Mouse (Mus musculus) bone marrow macrophage, adult 2 months (primary cell): ENCODE results near the gene Strip2. TPM values are rescaled to one million over a fixed set of nuclear protein-coding genes. Genes with fewer than 3 reads are reported as not detected.

Experiments
- H3K27ac ChIP-seq: 2 replicates; pipeline ENCODE4 v1.5.1; 2012; ENCODE audit warnings: low read depth, low read length; ENCODE audit not compliant: insufficient read depth
- H3K4me1 ChIP-seq: 2 replicates; pipeline ENCODE4 v1.6.1; 2012; ENCODE audit warnings: low read length; ENCODE audit not compliant: control insufficient read depth, insufficient read depth
- H3K4me3 ChIP-seq: 2 replicates; pipeline ENCODE4 v1.5.1; 2012; ENCODE audit warnings: mild to moderate bottlenecking, low read length, moderate library complexity; ENCODE audit not compliant: insufficient read depth
- CTCF ChIP-seq: IDR thresholded peaks from 2 replicates; pipeline ENCODE4 v1.5.1; 2012; ENCODE audit warnings: low read depth, mild to moderate bottlenecking, low read length, moderate library complexity
- POLR2A ChIP-seq: IDR thresholded peaks from 2 replicates; pipeline ENCODE4 v1.6.1; 2012; ENCODE audit warnings: mild to moderate bottlenecking, low read depth, low read length, borderline replicate concordance
- polyA plus RNA-seq: library from polyadenylated mRNA; stranded (reverse); fragments of >200 nt; gene quantifications from 2 replicates; pipeline ENCODE4 v1.2.4, GENCODE M21; 2012; ENCODE audit not compliant: missing spikeins, insufficient read depth, insufficient read length

The Strip2 gene
- 0.20 TPM in 1 of 2 replicates, not detected in the other for polyA plus RNA-seq

GRCm38 (mm10) chr6:29916530-29917382 is at the start of gene Strip2:
TSS of gene Strip2 (plus strand) at chr6:29917012.
- TF ChIP-seq POLR2A (0 out of 2 replicates have a peak, but pooled peaks have one; percentile 4), CTCF (no peak)
- peaks cover 5% of the 10 kb centered on the region for H3K4me1 ChIP-seq
- peak within 1 kb of the TSS; percentile 90 for H3K4me3 ChIP-seq
- no peak within 1 kb of the TSS for H3K27ac ChIP-seq

DNA sequence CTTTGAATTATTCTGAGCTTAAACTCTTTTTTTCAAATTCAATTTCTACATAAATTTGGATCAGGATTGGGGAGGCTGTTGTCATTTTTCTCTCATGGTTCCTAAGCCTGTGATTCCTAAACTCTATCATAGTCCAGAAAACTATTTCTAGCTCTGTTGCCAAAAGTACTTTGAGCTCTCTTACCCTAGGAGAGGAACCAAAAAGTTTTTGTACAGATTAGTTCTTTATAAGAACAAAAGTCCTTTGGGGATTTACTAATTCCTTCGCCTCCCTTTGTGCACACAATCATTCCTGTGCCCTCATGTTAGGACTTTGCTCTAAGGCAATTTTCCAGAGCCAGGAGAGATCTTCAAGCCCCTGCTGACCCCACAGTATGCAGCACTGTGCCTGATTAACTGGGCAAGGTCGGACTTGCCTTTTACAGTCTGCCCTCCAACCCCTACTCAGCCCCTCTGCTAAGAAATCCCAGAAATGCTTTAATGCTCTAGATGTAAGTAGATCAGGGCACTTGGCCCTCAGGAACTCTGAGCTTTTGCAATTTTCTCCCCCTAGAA is 48.4 kb upstream of the Strip2 start:
- no peak overlapping the region for H3K27ac ChIP-seq
- H3K4me3 ChIP-seq: no peak overlapping the region
- no peaks in the 10 kb centered on the region for H3K4me1 ChIP-seq
- no peak for TF ChIP-seq CTCF
- no peak for TF ChIP-seq POLR2A

GRCm38 (mm10) chr6:29873654-29874053 is 43.2 kb upstream of the Strip2 start:
- H3K27ac ChIP-seq: no peak overlapping the region
- no peak for TF ChIP-seq POLR2A
- H3K4me1 ChIP-seq: no peaks in the 10 kb centered on the region
- no peak overlapping the region for H3K4me3 ChIP-seq

DNA sequence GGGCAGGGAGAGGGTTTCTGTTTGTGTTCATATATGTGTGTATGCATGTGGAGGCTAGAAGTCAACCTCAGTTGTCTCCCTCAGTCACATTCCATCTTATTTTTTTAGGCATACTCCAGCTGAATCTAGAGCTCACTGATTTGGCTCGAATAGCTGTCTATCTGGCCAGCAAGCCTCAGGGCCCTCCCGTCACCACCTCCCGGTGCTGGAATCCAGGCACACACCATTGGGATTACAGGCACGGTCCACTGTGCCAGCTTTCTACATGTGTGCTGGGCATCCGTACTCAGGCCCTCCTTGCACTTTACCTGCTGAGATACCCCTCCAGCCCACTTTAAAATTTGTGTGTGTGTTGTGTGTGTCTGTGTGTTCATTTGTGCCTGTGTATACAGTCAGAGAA is 41.2 kb upstream of the Strip2 start:
- Histone ChIP-seq H3K4me3 (no peak overlapping the region), H3K27ac (no peak overlapping the region), H3K4me1 (peaks cover 2% of the 10 kb centered on the region; the same call in 1 of the 2 replicates)
- no peak for TF ChIP-seq POLR2A
- TF ChIP-seq CTCF: no peak

DNA sequence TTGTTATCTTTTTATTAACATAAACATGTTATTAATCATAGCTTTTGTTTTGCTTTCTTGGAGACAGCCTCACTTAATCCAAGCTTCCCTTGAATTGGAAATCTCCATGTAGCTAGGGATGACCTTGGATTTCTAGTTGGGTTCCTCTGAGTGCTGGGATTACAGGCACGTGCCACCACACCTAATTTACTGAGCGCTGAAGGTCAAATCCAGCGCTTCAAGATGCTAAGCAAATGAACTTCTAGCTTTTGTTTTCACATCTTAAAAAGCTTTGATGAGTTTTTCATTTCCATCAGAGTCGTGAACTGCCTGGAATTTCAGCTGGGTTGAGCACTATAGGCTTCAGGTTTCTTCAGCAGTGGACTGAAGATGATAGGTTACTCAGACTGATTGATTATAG is 40.0 kb upstream of the Strip2 start:
- Histone ChIP-seq H3K4me1 (peaks cover 2% of the 10 kb centered on the region; the same call in 1 of the 2 replicates), H3K4me3 (no peak overlapping the region), H3K27ac (no peak overlapping the region)
- no peak for TF ChIP-seq POLR2A
- no peak for TF ChIP-seq CTCF

DNA sequence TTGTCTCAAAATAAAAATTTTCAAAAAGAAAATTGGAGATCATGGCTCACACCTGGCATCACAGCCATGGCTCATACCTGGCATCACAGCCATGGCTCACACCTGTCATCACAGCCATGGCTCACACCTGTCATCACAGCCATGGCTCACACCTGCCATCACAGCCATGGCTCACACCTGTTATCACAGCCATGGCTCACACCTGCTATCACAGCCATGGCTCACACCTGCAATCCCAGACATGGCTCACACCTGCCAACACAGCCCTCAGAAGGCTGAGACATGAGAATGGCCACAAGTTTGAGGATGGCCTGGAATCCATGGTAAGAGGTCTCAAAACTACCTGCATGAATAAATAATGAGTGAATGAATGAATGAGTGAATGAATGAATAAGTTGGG is 37.2 kb upstream of the Strip2 start:
- TF ChIP-seq CTCF: no peak
- TF ChIP-seq POLR2A: no peak
- Histone ChIP-seq H3K4me1 (peaks cover 2% of the 10 kb centered on the region; the same call in 1 of the 2 replicates), H3K27ac (no peak overlapping the region), H3K4me3 (no peak overlapping the region)

DNA sequence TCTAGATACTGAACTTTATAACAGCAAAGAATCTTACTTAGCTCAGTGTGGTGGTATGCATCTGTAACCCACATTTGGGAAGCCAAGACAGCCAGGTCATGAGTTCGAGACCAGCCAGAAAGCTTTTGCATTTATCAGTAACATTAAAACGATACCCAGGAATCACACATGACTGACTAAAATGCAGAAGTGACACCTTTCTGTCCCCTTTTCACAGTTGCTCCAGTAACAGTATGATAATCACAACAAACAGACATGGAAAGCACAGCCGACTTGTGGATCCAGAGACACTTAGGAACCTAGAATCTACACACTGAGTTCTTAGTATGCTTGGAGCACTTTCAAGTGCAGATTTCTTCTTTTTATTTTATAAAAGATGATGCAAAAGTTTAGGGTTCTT is 36.0 kb upstream of the Strip2 start:
- peaks cover 2% of the 10 kb centered on the region; the same call in 1 of the 2 replicates for H3K4me1 ChIP-seq
- no peak for TF ChIP-seq POLR2A
- no peak for TF ChIP-seq CTCF
- no peak overlapping the region for H3K4me3 ChIP-seq
- H3K27ac ChIP-seq: no peak overlapping the region

DNA sequence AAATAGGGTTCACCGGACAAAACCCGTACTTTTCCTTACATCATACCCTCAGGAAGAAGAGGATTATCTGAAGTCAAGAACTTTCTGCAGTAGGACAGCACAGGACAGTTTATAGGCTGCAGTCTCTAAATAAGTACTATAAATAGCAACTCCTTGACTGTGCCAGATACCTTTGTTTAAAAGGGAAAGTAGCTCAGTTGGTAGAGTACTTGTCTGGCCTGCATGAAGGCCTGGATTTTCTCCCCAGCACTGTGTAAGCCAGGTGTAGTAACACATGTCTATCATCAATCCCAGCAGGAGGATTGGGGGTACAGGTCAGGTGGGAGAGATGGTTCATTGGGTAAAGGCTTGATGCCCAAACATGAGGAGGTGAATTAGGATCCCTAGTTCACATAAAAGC is 34.9 kb upstream of the Strip2 start:
- Histone ChIP-seq H3K4me1 (peaks cover 2% of the 10 kb centered on the region; the same call in 1 of the 2 replicates), H3K4me3 (no peak overlapping the region), H3K27ac (no peak overlapping the region)
- no peak for TF ChIP-seq POLR2A
- no peak for TF ChIP-seq CTCF

DNA sequence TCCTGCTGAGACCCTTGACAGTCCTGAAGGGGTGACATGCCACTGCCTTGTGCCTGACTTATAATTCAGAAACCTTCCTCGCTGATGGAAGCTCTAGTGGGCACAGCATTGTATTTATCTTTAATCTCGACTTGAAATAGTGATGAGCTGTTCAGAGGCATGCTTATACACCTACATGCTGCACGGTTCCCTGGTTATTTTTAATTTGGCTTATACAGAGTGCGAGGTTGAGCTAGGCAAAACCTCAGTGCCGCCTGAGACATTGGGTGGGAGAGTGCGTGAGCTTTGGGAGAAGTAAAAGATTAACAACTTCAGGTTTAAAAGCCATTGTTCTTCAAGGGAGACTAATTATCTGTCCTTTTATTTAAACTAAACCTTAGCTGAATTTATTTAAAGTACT is 33.9 kb upstream of the Strip2 start:
- TF ChIP-seq POLR2A: no peak
- no peak for TF ChIP-seq CTCF
- H3K4me3 ChIP-seq: no peak overlapping the region
- H3K27ac ChIP-seq: no peak overlapping the region
- H3K4me1 ChIP-seq: peaks cover 2% of the 10 kb centered on the region; the same call in 1 of the 2 replicates

GRCm38 (mm10) chr6:29891151-29891550 is 25.7 kb upstream of the Strip2 start:
- H3K4me3 ChIP-seq: no peak overlapping the region
- H3K4me1 ChIP-seq: no peaks in the 10 kb centered on the region
- no peak overlapping the region for H3K27ac ChIP-seq
- no peak for TF ChIP-seq CTCF
- TF ChIP-seq POLR2A: no peak
